Mouse (Mus musculus) cerebellum, postnatal 14 days (tissue): ENCODE results near the gene Gng2.

Experiments
- DNase-seq, 2 experiments: peaks; one replicate each; pipeline ENCODE4 v3.0.0; 2021; ENCODE audit warnings: mixed read lengths in 2 of 2

Gng2 gene

GRCm38 (mm10) chr14:19858808-19859776 is 118.3 kb downstream of the Gng2 start:
- DNase-seq, result peak; percentile 61 to 66

- DNase-seq, result no peak
Measured at GRCm38 (mm10) chr14:19858279-19858678, 119.1 kb downstream of the Gng2 start.

GRCm38 (mm10) chr14:19853471-19853870 is 124.0 kb downstream of the Gng2 start:
- no peak for DNase-seq

- peak; percentile 86 to 87 for DNase-seq
Measured at GRCm38 (mm10) chr14:19839600-19840332, 137.7 kb downstream of the Gng2 start.

- DNase-seq, result no peak
Measured at GRCm38 (mm10) chr14:19836289-19836688, 141.1 kb downstream of the Gng2 start.

- peak in 1 of 2 experiments; percentile 20 for DNase-seq
Measured at GRCm38 (mm10) chr14:19825481-19825880, 151.9 kb downstream of the Gng2 start.

- peak; percentile 96 to 97 for DNase-seq
Measured at GRCm38 (mm10) chr14:19823321-19824142, 153.9 kb downstream of the Gng2 start, which contains the start of gene Rtraf. Rtraf (minus strand) TSS chr14:19823824.
